ENCODE assay signal across 8 mouse cellular contexts in the genomic region with DNA sequence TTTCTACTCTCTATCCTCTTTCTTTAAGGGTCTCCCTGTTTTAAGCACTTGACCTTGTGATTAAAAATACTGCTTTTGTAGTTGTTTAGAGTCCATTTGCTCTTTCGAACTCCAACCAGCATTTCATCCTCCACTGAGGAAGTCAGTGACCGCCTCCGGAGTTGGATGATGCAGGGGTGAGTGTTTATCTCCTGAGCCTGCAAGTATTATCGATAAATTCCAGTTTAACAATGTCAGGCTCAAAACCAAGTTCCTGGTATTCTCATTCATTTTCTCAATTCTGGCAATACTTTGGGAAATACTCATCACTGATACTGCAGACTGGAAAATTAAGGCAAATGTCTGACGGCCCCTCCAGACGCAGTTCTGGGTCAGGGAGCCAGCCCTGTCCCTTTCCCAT. TPM values are rescaled to one million over a fixed set of nuclear protein-coding genes. Genes with fewer than 3 reads are reported as not detected.
DNase-seq lines count a peak whose midpoint lies in the region; ATAC-seq and TF ChIP-seq lines count a peak whose summit lies in the region.

No protein-coding gene starts in this region.

- H3K9ac ChIP-seq in hindbrain, embryonic 12.5 days = peak overlapping the region; percentile 81
- H3K9ac ChIP-seq in midbrain, embryonic 11.5 days (ENCODE audit: low read length) = peak overlapping the region; percentile 79

- no peaks in the 10 kb centered on the region for H3K36me3 ChIP-seq in kidney, adult 2 months (ENCODE audit: control insufficient read depth, insufficient read depth, low read length)
- no peaks in the 10 kb centered on the region for H3K36me3 ChIP-seq in hindbrain, embryonic 12.5 days
- H3K36me3 ChIP-seq in midbrain, embryonic 11.5 days (ENCODE audit: control insufficient read depth, insufficient read depth, low read length) = no peaks in the 10 kb centered on the region

- no peaks in the 10 kb centered on the region; the same call in 1 of the 2 replicates for H3K27me3 ChIP-seq in kidney, adult 2 months (replicated peaks; ENCODE audit: control insufficient read depth, insufficient read depth, low read length)
- no peaks in the 10 kb centered on the region for H3K27me3 ChIP-seq in hindbrain, embryonic 12.5 days
- H3K27me3 ChIP-seq in midbrain, embryonic 11.5 days (ENCODE audit: control insufficient read depth, insufficient read depth, low read length) = no peaks in the 10 kb centered on the region

- no peaks in the 10 kb centered on the region for H3K9me3 ChIP-seq in hindbrain, embryonic 12.5 days (replicated peaks)
- H3K9me3 ChIP-seq in midbrain, embryonic 11.5 days (ENCODE audit: control insufficient read depth, low read length) = no peaks in the 10 kb centered on the region

- peak overlapping the region; percentile 36; the same call in 1 of the 2 replicates for H3K27ac ChIP-seq in kidney, adult 2 months (ENCODE audit: insufficient read depth, low read depth, low read length)
- peak overlapping the region; percentile 76 for H3K27ac ChIP-seq in hindbrain, embryonic 12.5 days
- 0 out of 2 replicates have a peak overlapping the region, but pooled peaks have one; percentile 7 for H3K27ac ChIP-seq in midbrain, embryonic 11.5 days (ENCODE audit: low read depth, low read length)

- H3K4me3 ChIP-seq in kidney, adult 2 months (ENCODE audit: insufficient read depth, low read depth, low read length) = peak overlapping the region; percentile 86
- H3K4me3 ChIP-seq in hindbrain, embryonic 12.5 days = peak overlapping the region; percentile 68
- peak overlapping the region; percentile 56 for H3K4me3 ChIP-seq in midbrain, embryonic 11.5 days (ENCODE audit: low read depth, low read length)

- no peak for TF ChIP-seq CTCF in kidney, adult 2 months (conservative IDR thresholded peaks at IDR 0.05; ENCODE audit: insufficient read depth, insufficient read length, low read depth, low read length)

- TF ChIP-seq POLR2A in kidney, adult 2 months (IDR thresholded peaks at IDR 0.05; ENCODE audit: low read depth, low read length) = no peak

- DNase-seq in kidney, adult 2 months = no peak
- DNase-seq in kidney, postnatal 36 days = no peak
- peak; percentile 33 for DNase-seq in brain, adult 2 months (ENCODE audit: low read depth, low spot score)
- DNase-seq in midbrain, embryonic 11.5 days (ENCODE audit: low spot score, missing footprints) = no peak
- no peak for DNase-seq in left cerebral cortex, adult 9 months (ENCODE audit: low spot score in 2 of 2)
- no peak for DNase-seq in cerebellum, postnatal 25 days
- no peak for DNase-seq in spleen, postnatal 10 days (ENCODE audit: low spot score in 2 of 2)

- WGBS in kidney, adult 2 months = 2% methylated on average over 6 of the region's 6 CpGs
- WGBS in hindbrain, embryonic 12.5 days = 3% methylated on average over 6 of the region's 6 CpGs
- 7% methylated on average over 6 of the region's 6 CpGs for WGBS in midbrain, embryonic 11.5 days

- peak overlapping the region; percentile 55 for H3K4me2 ChIP-seq in hindbrain, embryonic 12.5 days (replicated peaks)
- peak overlapping the region; percentile 56 for H3K4me2 ChIP-seq in midbrain, embryonic 11.5 days

- no peaks in the 10 kb centered on the region for H3K4me1 ChIP-seq in kidney, adult 2 months (ENCODE audit: control insufficient read depth, insufficient read depth, low read length)
- peaks cover 5% of the 10 kb centered on the region; the same call in 1 of the 2 replicates for H3K4me1 ChIP-seq in hindbrain, embryonic 12.5 days
- H3K4me1 ChIP-seq in midbrain, embryonic 11.5 days (ENCODE audit: control insufficient read depth, insufficient read depth, low read length) = no peaks in the 10 kb centered on the region

- peak; percentile 53 for ATAC-seq in hindbrain, embryonic 12.5 days (ENCODE audit: low FRiP score)
- ATAC-seq in midbrain, embryonic 11.5 days (ENCODE audit: low FRiP score) = peak; percentile 51

RNA-seq across cellular contexts. Expression of gene Fer, which starts 13.7 kb away (rescaled TPM):
- polyA plus RNA-seq in kidney, adult 2 months (2012; rRNA removed) = 2.1 and 2.7 TPM in 2 replicates
- 33.1 and 39.9 TPM in 2 replicates for polyA plus RNA-seq in hindbrain, embryonic 12.5 days (2016; fragmentation: Nextera tagmentation; extraction: Ambion mirVana)
- 33.2 and 34.5 TPM in 2 replicates for polyA plus RNA-seq in midbrain, embryonic 11.5 days (2014; fragmentation: Nextera tagmentation; extraction: Ambion mirVana)

RNA-seq across cellular contexts. Expression of gene A930002H24Rik, which starts 14.4 kb away (rescaled TPM):
- polyA plus RNA-seq in kidney, adult 2 months (2012; rRNA removed) = 0.55 and 1.3 TPM in 2 replicates
- 2.3 and 2.8 TPM in 2 replicates for polyA plus RNA-seq in hindbrain, embryonic 12.5 days (2016; fragmentation: Nextera tagmentation; extraction: Ambion mirVana)
- polyA plus RNA-seq in midbrain, embryonic 11.5 days (2014; fragmentation: Nextera tagmentation; extraction: Ambion mirVana) = 3.1 TPM in 2 replicates

Comparison
In these comparisons a context has a peak if more than half of its experiments do, and no peak if none do; other contexts are left out.
1. H3K27ac ChIP-seq: peak in every context shown above with its lines; median percentile 76 in hindbrain, embryonic 12.5 days; 36 in kidney, adult 2 months; 7 in midbrain, embryonic 11.5 days.